Mouse (Mus musculus): ENCODE measurements around the gene Ccdc162. TPM values are rescaled to one million over a fixed set of nuclear protein-coding genes. Genes with fewer than 3 reads are reported as not detected.

Ccdc162 gene
- total RNA-seq, 2 experiments from 2014 or later: 0.10 to 0.74 TPM

GRCm38 (mm10) chr10:41652094-41652775, 64.2 kb downstream of the Ccdc162 start:
- intact Hi-C loops (cut with DNase I): no loop called here
- DNase-seq: no peak

- no peak for DNase-seq
- intact Hi-C loops (cut with DNase I): no loop called here
These were observed 64.9 kb downstream of the Ccdc162 start for GRCm38 (mm10) chr10:41651532-41651931.

- intact Hi-C loops (cut with DNase I): no loop called here
- no peak for DNase-seq
These were observed 67.2 kb downstream of the Ccdc162 start for GRCm38 (mm10) chr10:41649186-41649585.

- intact Hi-C loops (cut with DNase I): no loop called here
- no peak for DNase-seq
These were observed 77.7 kb downstream of the Ccdc162 start for GRCm38 (mm10) chr10:41638776-41639175.

- intact Hi-C loops (cut with DNase I): no loop called here
- DNase-seq: no peak
These were observed 81.0 kb downstream of the Ccdc162 start for GRCm38 (mm10) chr10:41635276-41636033.

- DNase-seq: no peak
- intact Hi-C loops (cut with DNase I): no loop called here
These were observed 82.6 kb downstream of the Ccdc162 start for GRCm38 (mm10) chr10:41633801-41634200.

GRCm38 (mm10) chr10:41632062-41632461, 84.4 kb downstream of the Ccdc162 start:
- DNase-seq: no peak
- intact Hi-C loops (cut with DNase I): no loop called here

GRCm38 (mm10) chr10:41626996-41627395, 89.4 kb downstream of the Ccdc162 start:
- intact Hi-C loops (cut with DNase I): no loop called here

GRCm38 (mm10) chr10:41619988-41620387, 96.4 kb downstream of the Ccdc162 start:
- no peak for DNase-seq
- intact Hi-C loops (cut with DNase I): no loop called here

More at GRCm38 (mm10) chr10:41626996-41627395, 89.4 kb downstream of the Ccdc162 start:
- no peak for DNase-seq

- intact Hi-C loops (cut with DNase I): no loop called here
These were observed 100.9 kb downstream of the Ccdc162 start for GRCm38 (mm10) chr10:41615487-41615886.

GRCm38 (mm10) chr10:41611941-41612340, 104.5 kb downstream of the Ccdc162 start:
- intact Hi-C loops (cut with DNase I): no loop called here
- no peak for DNase-seq

More at GRCm38 (mm10) chr10:41615487-41615886, 100.9 kb downstream of the Ccdc162 start:
- no peak for DNase-seq

GRCm38 (mm10) chr10:41609475-41609874, 107.0 kb downstream of the Ccdc162 start:
- DNase-seq: no peak
- intact Hi-C loops (cut with DNase I): no loop called here

GRCm38 (mm10) chr10:41608485-41608884, 107.9 kb downstream of the Ccdc162 start:
- no peak for DNase-seq
- intact Hi-C loops (cut with DNase I): no loop called here

- intact Hi-C loops (cut with DNase I): no loop called here
- DNase-seq: no peak
These were observed 113.8 kb downstream of the Ccdc162 start for GRCm38 (mm10) chr10:41602667-41603066.

- intact Hi-C loops (cut with DNase I): no loop called here
- DNase-seq: no peak
These were observed 114.4 kb downstream of the Ccdc162 start for GRCm38 (mm10) chr10:41601898-41602545.

GRCm38 (mm10) chr10:41601302-41601701, 115.1 kb downstream of the Ccdc162 start:
- intact Hi-C loops (cut with DNase I): no loop called here
- DNase-seq: no peak

- no peak for DNase-seq
- intact Hi-C loops (cut with DNase I): loop anchor here (5.0 kb wide), 1 partner anchor 77 kb away; no protein-coding TSS in a partner anchor
These were observed 117.4 kb downstream of the Ccdc162 start for GRCm38 (mm10) chr10:41599051-41599450.

- intact Hi-C loops (cut with DNase I): loop anchor here (5.0 kb wide), 1 partner anchor 76 kb away; no protein-coding TSS in a partner anchor
- DNase-seq: peak; percentile 37 to 44
These were observed 118.2 kb downstream of the Ccdc162 start for GRCm38 (mm10) chr10:41598221-41598620.

GRCm38 (mm10) chr10:41595550-41595949, 120.9 kb downstream of the Ccdc162 start:
- no peak for DNase-seq
- intact Hi-C loops (cut with DNase I): loop anchor here (5.0 kb wide), 1 partner anchor 73 kb away; no protein-coding TSS in a partner anchor

- intact Hi-C loops (cut with DNase I): loop anchor here (5.0 kb wide), 1 partner anchor 73 kb away; no protein-coding TSS in a partner anchor
- DNase-seq: peak; percentile 29 to 64
These were observed 121.5 kb downstream of the Ccdc162 start for GRCm38 (mm10) chr10:41594957-41595356.

- no peak for DNase-seq
- intact Hi-C loops (cut with DNase I): no loop called here
These were observed 122.0 kb downstream of the Ccdc162 start for GRCm38 (mm10) chr10:41594433-41594832.

Data from heart, postnatal 14 days (tissue).